Mouse (Mus musculus) ES-Bruce4 (cell line): ENCODE measurements at regions not wholly inside any gene's neighbourhood (a gene's known extent, or its start where the extent isn't known, plus 50 kb on each side); places are given as distances from the start of the nearest gene placed in this dataset.

ENCODE experiments used
- CTCF ChIP-seq: IDR thresholded peaks from one replicate; pipeline ENCODE4 v1.8.1; 2011; ENCODE audit warnings: low read depth, low read length
- EP300 ChIP-seq: IDR thresholded peaks from 2 replicates; pipeline ENCODE4 v1.6.1; 2011; ENCODE audit warnings: low read depth, low read length; ENCODE audit not compliant: insufficient read depth
- POLR2A ChIP-seq: IDR thresholded peaks from one replicate; pipeline ENCODE4 v1.8.1; 2011; ENCODE audit warnings: low read length; ENCODE audit not compliant: insufficient read depth

DNA sequence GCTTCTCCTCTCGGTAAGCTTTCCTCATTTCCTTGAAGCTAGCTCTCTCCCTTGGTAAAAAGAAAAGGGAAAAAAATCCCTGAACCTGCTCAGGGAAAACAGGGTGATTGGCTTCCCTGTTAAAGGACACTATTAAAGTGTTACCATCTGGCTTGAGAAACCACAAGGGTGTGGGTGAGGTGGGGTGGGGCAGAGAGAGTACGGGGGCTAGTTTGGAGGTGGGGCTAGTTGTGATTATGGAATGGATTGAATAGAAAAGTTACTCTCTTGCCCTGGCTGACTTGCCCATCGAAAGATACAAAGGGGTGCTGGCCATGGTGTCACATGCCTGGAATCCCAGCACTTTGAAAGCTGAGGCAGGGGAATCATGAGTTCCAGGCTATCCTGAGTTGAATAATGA lies 94.2 kb upstream of the Arhgap32 start:
- no peak for TF ChIP-seq POLR2A
- TF ChIP-seq CTCF: no peak
- TF ChIP-seq EP300: no peak
